Mouse (Mus musculus) testis, postnatal 14 days (tissue): ENCODE measurements around the gene Tspan11.

Source experiments
- DNase-seq: peaks from one replicate; pipeline ENCODE4 v3.0.0; 2021; ENCODE audit warnings: low spot score

Gene Tspan11

GRCm38 (mm10) chr6:127879472-127879871 is 7.9 kb upstream of the Tspan11 start:
- DNase-seq, result no peak

GRCm38 (mm10) chr6:127886916-127887315 is 473 bp upstream of the Tspan11 start:
- no peak for DNase-seq

DNA sequence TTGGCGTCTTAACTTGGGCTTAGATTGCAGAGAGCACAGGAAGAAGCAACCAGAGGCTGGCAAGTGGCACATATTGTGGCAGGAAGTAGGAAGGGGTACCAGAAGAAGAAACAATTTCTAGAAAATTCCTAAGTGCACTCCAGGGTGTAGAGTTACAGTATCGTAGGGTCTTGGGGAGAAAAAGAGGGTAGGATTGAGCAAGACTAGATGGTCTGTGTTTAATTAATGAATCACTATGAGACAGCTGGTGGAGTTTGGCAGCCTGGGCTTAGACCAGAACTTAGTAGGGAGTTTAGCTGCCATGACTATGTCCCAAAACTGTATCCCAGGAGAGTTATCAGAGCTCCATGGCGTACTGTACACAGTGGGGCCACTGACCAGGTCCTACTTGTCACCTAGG is 1.2 kb downstream of the Tspan11 start:
- DNase-seq, result no peak

DNA sequence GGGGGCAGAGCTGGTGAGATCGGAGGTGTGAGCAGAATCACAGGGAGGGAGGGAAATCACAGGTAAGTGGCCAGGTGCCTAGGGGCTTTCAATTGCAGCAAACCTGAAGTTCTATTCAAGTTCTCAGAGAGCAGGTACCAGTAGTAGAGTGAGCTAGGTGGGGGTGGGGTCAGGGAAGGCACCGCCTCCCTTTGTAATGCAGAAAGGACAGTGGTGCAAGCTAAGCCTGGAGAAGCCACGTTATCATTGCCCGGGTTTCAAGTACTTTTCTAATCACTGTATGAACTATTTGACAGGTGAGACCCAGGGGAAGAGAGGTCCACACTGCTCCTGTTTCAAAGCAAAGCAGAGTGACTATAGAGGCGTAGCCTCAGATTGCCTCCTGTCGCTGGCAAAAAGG is 6.2 kb downstream of the Tspan11 start:
- no peak for DNase-seq

GRCm38 (mm10) chr6:127894999-127895398 is 7.6 kb downstream of the Tspan11 start:
- DNase-seq, result no peak

GRCm38 (mm10) chr6:127896425-127896824 is 9.0 kb downstream of the Tspan11 start:
- no peak for DNase-seq

GRCm38 (mm10) chr6:127897342-127897741 is 10.0 kb downstream of the Tspan11 start:
- no peak for DNase-seq

DNA sequence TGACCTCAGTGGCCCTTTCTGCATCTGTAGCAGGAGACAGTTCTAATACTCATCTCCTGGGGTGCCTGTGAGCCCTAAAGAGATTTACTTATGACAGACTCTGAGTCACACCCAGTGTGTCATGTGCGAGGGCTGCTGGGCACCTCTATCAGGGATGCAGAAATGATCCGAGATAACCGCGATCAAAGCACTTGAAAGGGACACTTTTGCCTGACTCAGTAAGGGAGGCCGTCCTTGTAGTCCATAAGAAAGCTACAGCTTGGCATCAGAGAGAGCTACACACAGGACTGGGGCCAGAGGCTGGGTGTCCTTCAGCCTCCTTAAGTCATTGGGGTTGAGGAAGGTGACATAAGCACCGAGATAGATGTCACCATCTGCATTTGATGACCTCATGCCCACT is 12.7 kb downstream of the Tspan11 start:
- DNase-seq, result no peak

DNA sequence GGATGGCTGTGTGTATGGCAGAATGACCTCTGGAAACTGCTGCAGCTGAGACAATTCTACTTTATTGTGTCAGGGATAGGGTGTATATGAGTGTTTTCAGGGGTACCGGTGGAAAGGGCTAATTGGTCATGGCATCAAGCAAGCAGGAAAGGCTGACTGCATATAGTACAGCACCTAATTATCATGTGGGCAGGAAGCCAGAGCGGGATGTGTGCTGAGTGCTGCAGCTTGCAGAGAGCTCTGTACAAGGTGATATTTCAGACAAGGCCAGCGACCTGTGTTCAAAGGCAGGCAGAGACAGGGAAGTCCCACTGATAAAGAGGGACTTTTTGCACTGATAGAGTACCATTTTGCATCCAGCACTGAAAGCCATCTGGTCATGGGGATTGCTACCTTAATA is 13.9 kb downstream of the Tspan11 start:
- DNase-seq, result no peak

DNA sequence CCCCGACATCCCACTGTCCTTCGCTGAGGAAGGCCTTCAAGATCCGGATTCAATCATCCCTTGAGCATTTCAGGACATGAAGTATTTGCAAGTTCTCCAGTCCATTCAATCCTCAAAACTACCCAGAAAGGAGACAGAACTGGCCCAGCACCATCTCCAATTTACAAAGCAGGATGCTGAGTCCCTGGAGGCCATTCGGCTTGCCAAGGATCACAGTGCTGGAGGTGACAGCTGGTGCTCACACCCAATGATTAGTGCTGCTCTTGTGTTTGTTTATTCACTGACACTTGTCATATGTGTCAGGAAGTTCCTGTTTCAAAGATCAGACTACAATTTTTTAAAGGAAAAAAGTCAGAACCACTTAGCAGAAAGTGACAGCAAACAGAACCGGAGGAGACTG is 14.3 kb downstream of the Tspan11 start:
- no peak for DNase-seq

DNA sequence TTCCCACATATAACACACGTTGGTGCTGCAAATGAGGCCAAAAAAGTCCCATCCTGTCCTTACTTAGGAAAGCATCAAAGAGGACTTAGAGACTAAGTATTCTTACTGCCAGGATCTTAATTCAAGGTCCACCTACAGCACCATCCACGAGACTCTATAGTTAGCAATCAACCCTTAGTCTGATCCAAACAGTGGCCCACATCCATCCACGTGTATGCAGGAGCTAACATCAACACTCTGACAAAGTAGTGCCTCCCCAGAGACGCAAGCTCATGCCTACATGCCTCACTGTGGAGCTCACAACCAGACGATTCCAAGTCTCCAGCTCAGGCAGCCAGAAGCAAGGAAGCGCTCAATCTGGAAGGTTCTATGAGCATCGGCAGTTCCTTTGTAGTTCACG is 15.2 kb downstream of the Tspan11 start:
- no peak for DNase-seq

- DNase-seq, result no peak
These were observed 23.2 kb downstream of the Tspan11 start for GRCm38 (mm10) chr6:127910638-127911037.

GRCm38 (mm10) chr6:127911687-127912086 is 24.3 kb downstream of the Tspan11 start:
- DNase-seq, result no peak

- no peak for DNase-seq
These were observed 25.5 kb downstream of the Tspan11 start for GRCm38 (mm10) chr6:127912938-127913337.

- DNase-seq, result no peak
These were observed 29.6 kb downstream of the Tspan11 start for GRCm38 (mm10) chr6:127916993-127917392.

GRCm38 (mm10) chr6:127917712-127918111 is 30.3 kb downstream of the Tspan11 start:
- DNase-seq, result no peak

DNA sequence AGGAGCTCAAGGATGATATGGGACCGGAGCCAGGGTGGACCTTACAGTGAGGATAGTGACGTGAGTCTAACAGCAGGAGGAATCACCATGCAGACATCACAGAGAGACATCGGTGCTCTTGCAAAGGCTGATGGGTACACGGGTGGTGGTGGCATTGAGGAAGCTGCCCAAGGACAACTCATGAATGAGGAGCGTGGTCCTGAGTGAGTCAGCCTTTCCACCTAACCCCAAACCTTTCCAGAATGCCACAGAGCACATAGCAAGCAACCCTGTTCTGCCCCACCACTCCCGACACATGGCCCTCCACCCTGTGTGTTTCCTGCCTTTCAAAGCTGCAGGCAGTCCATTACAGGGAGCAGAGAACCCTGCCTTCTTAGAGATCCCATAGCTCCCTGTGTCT is 32.1 kb downstream of the Tspan11 start:
- DNase-seq, result no peak

GRCm38 (mm10) chr6:127920652-127921051 is 33.3 kb downstream of the Tspan11 start:
- peak; percentile 63 for DNase-seq

DNA sequence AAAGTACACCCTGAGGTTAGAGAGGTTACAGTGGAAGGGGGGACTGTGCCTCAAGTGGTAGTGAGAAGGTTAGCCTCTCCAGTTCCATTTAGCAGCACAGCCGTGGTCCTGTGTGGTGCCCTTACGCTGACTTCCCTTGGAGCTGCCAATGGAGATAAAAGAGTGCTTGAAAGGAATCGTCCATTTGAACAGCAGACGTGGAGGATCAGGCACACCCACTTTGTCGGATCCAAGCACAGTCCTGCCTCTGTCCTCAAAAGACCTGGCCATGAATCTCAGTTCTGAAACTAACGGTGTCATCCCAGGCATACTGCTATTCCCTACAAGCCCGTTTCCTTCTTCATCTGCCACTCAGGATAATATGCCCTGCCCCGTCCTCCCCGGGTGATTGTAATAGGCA is 34.6 kb downstream of the Tspan11 start:
- DNase-seq, result no peak

DNA sequence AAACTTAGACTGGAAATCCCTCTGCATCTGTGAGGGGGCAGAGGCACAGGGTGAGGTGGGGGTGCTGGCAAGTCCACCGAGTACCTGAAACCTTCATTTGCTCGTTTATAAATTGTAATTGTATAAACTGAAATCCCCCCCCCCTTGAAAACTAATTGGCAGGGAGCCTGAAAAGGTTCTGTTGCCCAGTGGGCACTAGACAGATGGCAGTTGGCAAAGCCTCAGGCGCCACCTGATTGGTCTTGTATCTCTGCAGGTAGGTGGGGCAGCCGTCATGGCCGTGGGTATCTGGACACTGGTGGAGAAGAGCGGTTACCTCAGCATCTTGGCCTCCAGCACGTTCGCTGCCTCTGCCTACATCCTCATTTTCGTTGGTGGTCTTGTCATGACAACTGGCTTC is 35.9 kb downstream of the Tspan11 start:
- no peak for DNase-seq

GRCm38 (mm10) chr6:127924750-127925149 is 37.4 kb downstream of the Tspan11 start:
- no peak for DNase-seq

- no peak for DNase-seq
These were observed 38.5 kb downstream of the Tspan11 start for GRCm38 (mm10) chr6:127925915-127926314.

GRCm38 (mm10) chr6:127928682-127929081 is 41.3 kb downstream of the Tspan11 start:
- no peak for DNase-seq

- peak; percentile 25 for DNase-seq
These were observed 45.3 kb downstream of the Tspan11 start for GRCm38 (mm10) chr6:127932697-127933096.

DNA sequence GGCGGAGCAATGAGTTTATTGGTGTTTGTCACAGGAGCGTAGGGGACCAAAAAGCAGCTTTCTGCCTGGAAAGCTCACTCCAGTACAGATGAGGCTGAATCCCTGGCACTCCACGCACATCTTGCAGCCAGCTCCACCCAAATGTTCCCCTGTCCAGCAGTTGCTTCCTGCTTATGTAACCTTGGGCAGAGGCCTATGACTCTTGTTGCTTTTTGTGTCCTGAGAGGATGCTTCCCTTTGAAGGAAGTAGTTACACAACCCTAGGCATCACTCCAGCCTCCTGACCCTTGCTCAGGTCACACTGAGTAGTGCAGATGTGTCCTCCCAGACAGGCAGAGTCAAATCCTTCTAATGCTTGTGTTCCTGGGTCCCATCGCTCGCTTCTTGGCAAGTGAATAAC is 46.5 kb downstream of the Tspan11 start:
- no peak for DNase-seq
